Mouse (Mus musculus): ENCODE measurements around the gene Nccrp1.

The Nccrp1 gene

GRCm38 (mm10) chr7:28583570-28584344, 36.7 kb upstream of the Nccrp1 start:
- TF ChIP-seq POU5F1 (IDR thresholded peaks at IDR 0.05; ENCODE audit: borderline replicate concordance, low read length) (no peak), CTCF (conservative IDR thresholded peaks at IDR 0.05; ENCODE audit: low read length) (no peak), NANOG (IDR thresholded peaks at IDR 0.05; ENCODE audit: borderline replicate concordance, low read length) (no peak)
- Histone ChIP-seq H3K4me1 (replicated peaks; ENCODE audit: low read depth, low read length) (peaks cover 99% of the 10 kb centered on the region), H3K9me3 (ENCODE audit: low read length) (no peaks in the 10 kb centered on the region), H3K27me3 (ENCODE audit: insufficient read depth, low read length) (no peaks in the 10 kb centered on the region), H3K4me3 (replicated peaks; ENCODE audit: low read length) (no peak overlapping the region), H3K36me3 (ENCODE audit: insufficient read depth, low read length) (peaks cover 74% of the 10 kb centered on the region)

- Histone ChIP-seq H3K36me3 (ENCODE audit: insufficient read depth, low read length) (peaks cover 67% of the 10 kb centered on the region), H3K9me3 (ENCODE audit: low read length) (no peaks in the 10 kb centered on the region), H3K4me3 (replicated peaks; ENCODE audit: low read length) (no peak overlapping the region), H3K4me1 (replicated peaks; ENCODE audit: low read depth, low read length) (peaks cover 99% of the 10 kb centered on the region), H3K27me3 (ENCODE audit: insufficient read depth, low read length) (no peaks in the 10 kb centered on the region)
- no peak for TF ChIP-seq POU5F1 (IDR thresholded peaks at IDR 0.05; ENCODE audit: borderline replicate concordance, low read length)
- TF ChIP-seq NANOG (IDR thresholded peaks at IDR 0.05; ENCODE audit: borderline replicate concordance, low read length), result no peak
- TF ChIP-seq CTCF (conservative IDR thresholded peaks at IDR 0.05; ENCODE audit: low read length), result no peak
These were observed 35.8 kb upstream of the Nccrp1 start for GRCm38 (mm10) chr7:28582841-28583240.

DNA sequence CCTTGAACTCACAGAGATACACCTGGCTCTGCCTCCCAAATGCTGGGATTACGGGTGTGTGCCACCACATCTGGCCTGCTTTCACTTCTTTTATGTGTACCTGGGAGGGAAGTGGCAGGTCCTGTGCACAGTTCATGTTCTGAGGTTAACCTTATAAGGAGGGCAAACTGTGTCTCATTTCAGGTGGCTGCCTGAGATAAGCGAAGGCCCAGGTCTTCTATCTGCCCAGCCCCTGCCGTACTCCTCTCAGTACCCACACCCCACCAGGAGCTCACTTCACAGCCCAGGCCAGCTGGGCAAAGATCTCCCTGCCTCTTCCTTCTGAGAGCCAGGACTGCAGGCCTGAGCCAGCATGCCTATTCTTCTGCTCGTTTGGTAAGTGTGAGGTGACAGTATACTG, 34.7 kb upstream of the Nccrp1 start:
- H3K36me3 ChIP-seq (ENCODE audit: insufficient read depth, low read length), result peaks cover 65% of the 10 kb centered on the region
- TF ChIP-seq CTCF (conservative IDR thresholded peaks at IDR 0.05; ENCODE audit: low read length) (no peak), NANOG (IDR thresholded peaks at IDR 0.05; ENCODE audit: borderline replicate concordance, low read length) (no peak), POU5F1 (IDR thresholded peaks at IDR 0.05; ENCODE audit: borderline replicate concordance, low read length) (no peak)
- H3K9me3 ChIP-seq (ENCODE audit: low read length), result no peaks in the 10 kb centered on the region
- H3K4me1 ChIP-seq (replicated peaks; ENCODE audit: low read depth, low read length), result peaks cover 99% of the 10 kb centered on the region
- no peaks in the 10 kb centered on the region for H3K27me3 ChIP-seq (ENCODE audit: insufficient read depth, low read length)
- H3K4me3 ChIP-seq (replicated peaks; ENCODE audit: low read length), result no peak overlapping the region; the same call in 1 of the 2 replicates

DNA sequence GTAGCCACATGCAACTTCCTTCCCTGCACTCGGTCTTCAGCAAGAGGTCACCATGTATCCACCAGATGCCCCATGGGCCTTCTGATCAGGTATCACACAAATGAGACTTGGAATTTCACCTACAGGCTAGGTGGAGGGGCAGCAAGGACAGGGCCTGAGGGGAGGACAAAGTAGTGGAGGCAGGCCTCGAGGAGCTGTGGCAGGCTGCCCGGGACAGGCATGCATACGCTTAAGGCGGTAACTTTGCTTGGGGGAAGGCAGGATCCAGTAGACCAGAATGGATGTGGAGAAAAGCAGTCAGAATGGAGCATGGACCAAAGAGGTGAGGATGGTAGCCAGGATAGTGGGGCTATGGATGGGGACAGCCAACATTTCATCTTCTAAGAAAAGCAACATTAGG, 32.8 kb upstream of the Nccrp1 start:
- H3K9me3 ChIP-seq (ENCODE audit: low read length), result no peaks in the 10 kb centered on the region
- no peaks in the 10 kb centered on the region for H3K27me3 ChIP-seq (ENCODE audit: insufficient read depth, low read length)
- H3K36me3 ChIP-seq (ENCODE audit: insufficient read depth, low read length), result peaks cover 68% of the 10 kb centered on the region
- peaks cover 99% of the 10 kb centered on the region for H3K4me1 ChIP-seq (replicated peaks; ENCODE audit: low read depth, low read length)
- H3K4me3 ChIP-seq (replicated peaks; ENCODE audit: low read length), result peak overlapping the region; percentile 58
- no peak for TF ChIP-seq CTCF (conservative IDR thresholded peaks at IDR 0.05; ENCODE audit: low read length)
- TF ChIP-seq POU5F1 (IDR thresholded peaks at IDR 0.05; ENCODE audit: borderline replicate concordance, low read length), result no peak
- TF ChIP-seq NANOG (IDR thresholded peaks at IDR 0.05; ENCODE audit: borderline replicate concordance, low read length), result no peak

GRCm38 (mm10) chr7:28578543-28579053, 31.5 kb upstream of the Nccrp1 start:
- no peaks in the 10 kb centered on the region for H3K9me3 ChIP-seq (ENCODE audit: low read length)
- no peaks in the 10 kb centered on the region for H3K27me3 ChIP-seq (ENCODE audit: insufficient read depth, low read length)
- TF ChIP-seq POU5F1 (IDR thresholded peaks at IDR 0.05; ENCODE audit: borderline replicate concordance, low read length) (no peak), NANOG (IDR thresholded peaks at IDR 0.05; ENCODE audit: borderline replicate concordance, low read length) (peak; percentile 81), CTCF (conservative IDR thresholded peaks at IDR 0.05; ENCODE audit: low read length) (no peak)
- H3K4me3 ChIP-seq (replicated peaks; ENCODE audit: low read length), result peak overlapping the region; percentile 58
- H3K4me1 ChIP-seq (replicated peaks; ENCODE audit: low read depth, low read length), result peaks cover 99% of the 10 kb centered on the region
- peaks cover 66% of the 10 kb centered on the region for H3K36me3 ChIP-seq (ENCODE audit: insufficient read depth, low read length)

GRCm38 (mm10) chr7:28577826-28578542, 30.9 kb upstream of the Nccrp1 start:
- H3K27me3 ChIP-seq (ENCODE audit: insufficient read depth, low read length), result no peaks in the 10 kb centered on the region
- H3K4me3 ChIP-seq (replicated peaks; ENCODE audit: low read length), result peak overlapping the region; percentile 58
- peaks cover 99% of the 10 kb centered on the region for H3K4me1 ChIP-seq (replicated peaks; ENCODE audit: low read depth, low read length)
- H3K9me3 ChIP-seq (ENCODE audit: low read length), result no peaks in the 10 kb centered on the region
- H3K36me3 ChIP-seq (ENCODE audit: insufficient read depth, low read length), result peaks cover 70% of the 10 kb centered on the region
- no peak for TF ChIP-seq POU5F1 (IDR thresholded peaks at IDR 0.05; ENCODE audit: borderline replicate concordance, low read length)

- Histone ChIP-seq H3K9me3 (ENCODE audit: low read length) (no peaks in the 10 kb centered on the region), H3K4me1 (replicated peaks; ENCODE audit: low read depth, low read length) (peaks cover 99% of the 10 kb centered on the region), H3K36me3 (ENCODE audit: insufficient read depth, low read length) (peaks cover 74% of the 10 kb centered on the region), H3K4me3 (replicated peaks; ENCODE audit: low read length) (peak overlapping the region; percentile 58), H3K27me3 (ENCODE audit: insufficient read depth, low read length) (no peaks in the 10 kb centered on the region)
- TF ChIP-seq CTCF (conservative IDR thresholded peaks at IDR 0.05; ENCODE audit: low read length), result no peak
These were observed 29.3 kb upstream of the Nccrp1 start for GRCm38 (mm10) chr7:28576271-28576914.

GRCm38 (mm10) chr7:28575597-28575996, 28.5 kb upstream of the Nccrp1 start:
- H3K4me1 ChIP-seq (replicated peaks; ENCODE audit: low read depth, low read length), result peaks cover 100% of the 10 kb centered on the region
- H3K4me3 ChIP-seq (replicated peaks; ENCODE audit: low read length), result no peak overlapping the region
- no peaks in the 10 kb centered on the region for H3K27me3 ChIP-seq (ENCODE audit: insufficient read depth, low read length)
- TF ChIP-seq CTCF (conservative IDR thresholded peaks at IDR 0.05; ENCODE audit: low read length) (no peak), NANOG (IDR thresholded peaks at IDR 0.05; ENCODE audit: borderline replicate concordance, low read length) (no peak), POU5F1 (IDR thresholded peaks at IDR 0.05; ENCODE audit: borderline replicate concordance, low read length) (no peak)
- H3K36me3 ChIP-seq (ENCODE audit: insufficient read depth, low read length), result peaks cover 76% of the 10 kb centered on the region
- no peaks in the 10 kb centered on the region for H3K9me3 ChIP-seq (ENCODE audit: low read length)

Data from E14TG2a.4 (cell line).